Mouse (Mus musculus) ES-E14 (cell line): ENCODE results near the gene Mycbpap. TPM values are rescaled to one million over a fixed set of nuclear protein-coding genes. Genes with fewer than 3 reads are reported as not detected.

Experiments
- DNase-seq: peaks from one replicate; pipeline ENCODE4 v3.0.0-alpha.2; 2013; ENCODE audit warnings: low read depth, low spot score
- H3K27ac ChIP-seq: 2 replicates; pipeline ENCODE4 v1.5.1; 2012; ENCODE audit warnings: low read depth, mild to moderate bottlenecking, low read length, moderate library complexity, mixed read lengths; ENCODE audit not compliant: poor library complexity, insufficient read depth, severe bottlenecking
- H3K36me3 ChIP-seq: 2 replicates; pipeline ENCODE4 v1.6.1; 2012; ENCODE audit warnings: mild to moderate bottlenecking, low read length, moderate library complexity, mixed read lengths; ENCODE audit not compliant: control insufficient read depth, poor library complexity, insufficient read depth, severe bottlenecking
- H3K4me1 ChIP-seq, 2 experiments: fragments of 150-350 bp in 1 of 2; sonication (generic) in 1 of 2; 2 replicates each; pipeline ENCODE4 v1.6.1; 2012; ENCODE audit warnings: low read length in 2 of 2, mild to moderate bottlenecking in 1 of 2, mixed read lengths in 1 of 2; ENCODE audit not compliant: control insufficient read depth in 2 of 2, insufficient read depth in 2 of 2, poor library complexity in 1 of 2
- H3K4me3 ChIP-seq, 2 experiments: fragments of 150-350 bp in 1 of 2; sonication (generic) in 1 of 2; 2 replicates each; pipeline ENCODE4 v1.5.1; 2012; ENCODE audit warnings: low read length in 2 of 2, low read depth in 1 of 2, mild to moderate bottlenecking in 1 of 2, mixed read lengths in 1 of 2; ENCODE audit not compliant: insufficient read depth in 1 of 2, poor library complexity in 1 of 2, severe bottlenecking in 1 of 2
- H3K9ac ChIP-seq: 2 replicates; pipeline ENCODE4 v1.6.1; 2012; ENCODE audit warnings: low read depth, mild to moderate bottlenecking, low read length, mixed read lengths; ENCODE audit not compliant: poor library complexity, insufficient read depth, severe bottlenecking
- H3K9me3 ChIP-seq: fragments of 150-350 bp; sonication (generic); 2 replicates; pipeline ENCODE4 v1.6.1; 2012; ENCODE audit warnings: low read depth, mild to moderate bottlenecking, low read length; ENCODE audit not compliant: control insufficient read depth, insufficient read depth
- CHD2 ChIP-seq: IDR thresholded peaks from 2 replicates; pipeline ENCODE4 v1.6.1; 2014; ENCODE audit warnings: mild to moderate bottlenecking, low read depth, low read length, inconsistent platforms
- HCFC1 ChIP-seq: IDR thresholded peaks from 2 replicates; pipeline ENCODE4 v1.6.1; 2012; ENCODE audit warnings: low read length, inconsistent platforms, borderline replicate concordance; ENCODE audit not compliant: insufficient read depth
- MAFK ChIP-seq: IDR thresholded peaks from 2 replicates; pipeline ENCODE4 v1.6.1; 2014; ENCODE audit warnings: mild to moderate bottlenecking, low read depth, low read length, inconsistent platforms; ENCODE audit not compliant: insufficient read depth
- ZC3H11A ChIP-seq: IDR thresholded peaks from 2 replicates; pipeline ENCODE4 v1.6.1; 2012; ENCODE audit warnings: low read depth, mild to moderate bottlenecking, inconsistent platforms, low read length, borderline replicate concordance
- ZNF384 ChIP-seq: IDR thresholded peaks from 2 replicates; pipeline ENCODE4 v1.6.1; 2012; ENCODE audit warnings: low read depth, low read length, inconsistent platforms
- in situ Hi-C, 2 experiments: fragments of 600-800 bp; cut with MboI; formaldehyde crosslinking; loops; one replicate each; pipeline ENCODE4 v1.15.1; 2025; ENCODE audit warnings: low sequenced_read_pairs in 2 of 2, inconsistent platforms in 1 of 2; ENCODE audit not compliant: unreplicated experiment in 2 of 2
- total RNA-seq: library from RNA; depleted of rRNA; stranded (reverse); fragments of 300-350 nt; gene quantifications from 2 replicates; pipeline ENCODE4 v1.2.3, GENCODE M21; 2012

Gene Mycbpap
- total RNA-seq, 1 experiment, result 0.45 TPM

DNA sequence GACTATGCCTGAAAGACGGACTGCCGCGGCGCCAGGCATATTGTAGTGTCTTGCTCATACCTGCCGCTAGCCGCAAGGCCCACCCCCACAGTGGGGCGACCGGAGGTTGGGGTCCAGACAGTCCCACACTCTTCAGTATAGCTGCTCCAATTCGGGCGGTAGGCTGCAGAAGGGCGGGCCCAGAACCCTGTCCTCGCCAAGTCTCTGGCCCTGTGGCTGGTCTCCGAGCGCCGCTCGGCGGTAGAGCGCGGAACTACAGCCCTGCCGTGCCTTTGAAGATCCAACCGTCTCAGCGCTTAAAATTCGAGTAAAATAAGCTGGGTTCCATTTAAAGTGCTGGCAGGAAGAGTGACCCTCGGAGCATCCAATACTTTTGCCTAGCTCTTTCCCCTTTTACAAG lies 35.5 kb downstream of the Mycbpap start, which contains the start of gene Spata20:
Spata20 (minus strand) TSS at position 179 of the 400 bp plus-strand sequence.
- in situ Hi-C loops, result loop anchor here (5.0 to 10.0 kb wide), 2 partner anchors 149 to 151 kb away; no protein-coding TSS in a partner anchor
- TF ChIP-seq ZC3H11A (peak; percentile 88; the same call in 1 of the 2 replicates), MAFK (no peak)
- H3K36me3 ChIP-seq, result no peaks in the 10 kb centered on the region
- H3K9me3 ChIP-seq, result no peaks in the 10 kb centered on the region
- DNase-seq, result peak; percentile 59
- H3K9ac ChIP-seq, result no peak within 1 kb of the TSS
- H3K4me1 ChIP-seq, result peaks cover 0 to 3% of the 10 kb centered on the region in 2 experiments; a peak in 1 of 4 replicates
- peak within 1 kb of the TSS in 1 of 2 experiments; percentile 8; a peak in 2 of 4 replicates for H3K4me3 ChIP-seq
- H3K27ac ChIP-seq, result no peak within 1 kb of the TSS

DNA sequence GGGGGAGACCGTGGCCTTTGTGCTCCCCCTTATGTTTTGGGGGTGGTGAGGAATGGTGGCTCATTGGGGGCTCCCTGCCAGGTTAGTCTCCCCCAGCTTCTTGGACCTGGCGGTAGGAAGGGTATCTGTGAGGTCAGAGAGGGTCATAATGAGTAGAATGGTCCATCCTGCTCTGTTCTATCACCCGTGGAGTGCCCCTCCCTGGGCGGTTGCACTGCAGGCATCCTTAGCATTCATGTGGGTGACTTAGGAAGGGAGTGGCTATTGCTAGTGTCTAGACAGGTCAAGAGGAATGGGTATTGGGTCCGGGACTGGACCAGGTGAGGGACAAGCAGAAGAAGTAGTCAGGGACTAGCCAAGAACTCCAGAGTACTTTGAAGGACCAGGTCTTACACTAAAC lies 36.3 kb downstream of the Mycbpap start:
- H3K9me3 ChIP-seq, result no peaks in the 10 kb centered on the region
- in situ Hi-C loops, result loop anchor here (5.0 to 10.0 kb wide), 2 partner anchors 148 to 150 kb away; no protein-coding TSS in a partner anchor
- H3K4me3 ChIP-seq, result no peak overlapping the region
- TF ChIP-seq CHD2 (no peak), ZC3H11A (no peak), MAFK (no peak), ZNF384 (no peak), HCFC1 (no peak)
- no peaks in the 10 kb centered on the region for H3K36me3 ChIP-seq
- no peak overlapping the region for H3K9ac ChIP-seq
- DNase-seq, result no peak
- H3K4me1 ChIP-seq, result no peaks in the 10 kb centered on the region
- H3K27ac ChIP-seq, result no peak overlapping the region

DNA sequence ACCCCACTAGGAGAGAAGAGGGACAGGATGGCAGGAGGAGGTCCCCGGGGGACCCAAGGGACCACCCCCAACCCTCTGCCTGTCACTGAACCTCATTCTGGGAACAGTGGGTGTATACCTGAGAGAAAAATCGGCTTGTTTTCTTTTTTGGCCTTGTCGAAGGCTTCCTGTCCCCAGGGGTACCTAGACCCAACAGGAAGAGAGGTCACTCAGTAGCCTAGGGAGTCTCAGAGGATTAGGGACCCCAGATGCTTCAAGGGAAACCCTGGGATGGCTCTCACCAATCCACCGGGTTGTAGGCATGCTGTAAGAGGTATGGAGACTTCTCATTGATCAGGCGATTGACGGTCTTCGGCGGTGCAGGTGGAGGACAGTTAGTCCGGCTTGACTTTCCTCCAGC lies 36.9 kb downstream of the Mycbpap start:
- Histone ChIP-seq H3K36me3 (no peaks in the 10 kb centered on the region), H3K27ac (no peak overlapping the region), H3K4me1 (no peaks in the 10 kb centered on the region), H3K9ac (no peak overlapping the region), H3K4me3 (no peak overlapping the region), H3K9me3 (no peaks in the 10 kb centered on the region)
- no peak for DNase-seq
- TF ChIP-seq HCFC1 (no peak), CHD2 (no peak), ZNF384 (no peak), ZC3H11A (no peak), MAFK (no peak)
- in situ Hi-C loops, result loop anchor here (5.0 to 10.0 kb wide), 2 partner anchors 147 to 150 kb away; no protein-coding TSS in a partner anchor

DNA sequence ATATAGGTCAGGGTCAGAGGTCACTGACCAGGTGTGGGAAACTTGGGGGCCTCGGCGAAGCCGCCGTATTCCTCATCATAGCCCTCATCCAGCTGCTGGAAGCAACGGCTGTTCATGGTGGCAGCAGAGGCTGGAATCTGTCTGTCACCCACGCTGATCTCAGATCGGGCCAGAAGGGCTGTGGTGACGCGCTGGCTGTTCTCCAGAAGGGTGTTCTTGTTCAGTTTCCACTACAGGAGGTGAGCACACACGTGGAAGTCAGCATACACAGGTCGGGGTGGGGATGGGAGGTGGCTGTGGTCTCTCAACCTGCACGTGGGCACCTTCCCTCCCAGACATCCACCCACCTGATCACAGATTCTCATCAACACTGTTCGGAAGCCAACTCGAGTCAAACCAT lies 37.6 kb downstream of the Mycbpap start:
- no peaks in the 10 kb centered on the region for H3K9me3 ChIP-seq
- H3K4me3 ChIP-seq, result no peak overlapping the region
- H3K36me3 ChIP-seq, result no peaks in the 10 kb centered on the region
- H3K4me1 ChIP-seq, result no peaks in the 10 kb centered on the region
- no peak overlapping the region for H3K9ac ChIP-seq
- H3K27ac ChIP-seq, result no peak overlapping the region
- TF ChIP-seq CHD2, result no peak
- no peak for TF ChIP-seq MAFK
- no peak for TF ChIP-seq HCFC1
- no peak for TF ChIP-seq ZNF384
- no peak for TF ChIP-seq ZC3H11A
- in situ Hi-C loops, result loop anchor here in 1 of 2 experiments (10.0 kb wide), 1 partner anchor 149 kb away; no protein-coding TSS in a partner anchor
- DNase-seq, result no peak

DNA sequence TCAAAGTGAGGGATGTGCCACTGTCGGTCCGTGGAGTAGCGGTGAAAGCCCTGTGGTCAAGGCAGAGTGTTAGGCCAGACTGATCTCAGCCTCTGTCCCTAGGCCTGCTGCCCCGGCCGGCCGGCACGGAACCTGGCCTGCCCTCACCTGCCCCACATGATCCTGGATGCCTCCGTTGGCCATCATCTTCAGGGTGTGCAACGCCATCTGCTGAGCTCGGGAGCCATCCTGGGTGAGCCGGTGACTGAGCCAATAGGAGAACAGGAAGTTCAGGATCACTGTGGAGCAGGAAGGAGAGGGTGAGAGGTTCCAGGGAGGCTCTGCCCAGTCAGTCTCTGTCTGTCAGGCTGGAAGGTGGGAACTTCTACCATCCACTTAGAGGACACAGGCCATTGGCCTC lies 38.1 kb downstream of the Mycbpap start:
- H3K27ac ChIP-seq, result no peak overlapping the region
- H3K36me3 ChIP-seq, result no peaks in the 10 kb centered on the region
- H3K4me3 ChIP-seq, result no peak overlapping the region
- H3K9me3 ChIP-seq, result no peaks in the 10 kb centered on the region
- in situ Hi-C loops, result loop anchor here in 1 of 2 experiments (10.0 kb wide), 1 partner anchor 149 kb away; no protein-coding TSS in a partner anchor
- DNase-seq, result no peak
- no peaks in the 10 kb centered on the region for H3K4me1 ChIP-seq
- TF ChIP-seq HCFC1 (no peak), ZC3H11A (no peak), CHD2 (no peak), ZNF384 (no peak)
- H3K9ac ChIP-seq, result no peak overlapping the region
